Mouse (Mus musculus) forebrain, postnatal 0 days (tissue): ENCODE measurements around the gene Foxn3. TPM values are rescaled to one million over a fixed set of nuclear protein-coding genes. Genes with fewer than 3 reads are reported as not detected.
A peak's percentile ranks its signal among the peaks of the same experiment; 100 is the strongest.
"Not testable (repeated sequence)": the region's sequence is repeated elsewhere in the genome, so short reads cannot be mapped to it uniquely, and the experiment has no call there.

ENCODE experiments used
- ATAC-seq: fragments of 200-750 bp; cut with Nextera tagmentation; 2 replicates; pipeline ENCODE4 v1.8.0; 2017; ENCODE audit warnings: mild to moderate bottlenecking, moderate library complexity
- DNase-seq: peaks from one replicate; pipeline ENCODE4 v3.0.0-alpha.2; 2015
- H3K27ac ChIP-seq: fragments of 300-500 bp; sonication (generic); 2 replicates; pipeline ENCODE4 v1.5.1; 2014; ENCODE audit warnings: low read depth, mild to moderate bottlenecking, antibody characterized with exemption, low read length, moderate library complexity, mixed read lengths
- H3K27me3 ChIP-seq: fragments of 300-500 bp; sonication (generic); 2 replicates; pipeline ENCODE4 v1.6.1; 2014; ENCODE audit warnings: mild to moderate bottlenecking, low read length, mixed read lengths; ENCODE audit not compliant: insufficient read depth
- H3K36me3 ChIP-seq: fragments of 300-500 bp; sonication (generic); 2 replicates; pipeline ENCODE4 v1.6.1; 2014; ENCODE audit warnings: mild to moderate bottlenecking, moderate library complexity; ENCODE audit not compliant: insufficient read depth
- H3K4me1 ChIP-seq: fragments of 300-500 bp; sonication (generic); 2 replicates; pipeline ENCODE4 v1.6.1; 2014; ENCODE audit warnings: antibody characterized with exemption; ENCODE audit not compliant: insufficient read depth
- H3K4me2 ChIP-seq: fragments of 300-500 bp; sonication (generic); 2 replicates; pipeline ENCODE4 v1.6.1; 2014; ENCODE audit warnings: low read depth, mild to moderate bottlenecking, moderate library complexity
- H3K4me3 ChIP-seq: fragments of 300-500 bp; sonication (generic); 2 replicates; pipeline ENCODE4 v1.5.1; 2014; ENCODE audit warnings: low read depth, low read length, mixed read lengths
- H3K9ac ChIP-seq: fragments of 300-500 bp; sonication (generic); 2 replicates; pipeline ENCODE4 v1.6.1; 2014; ENCODE audit warnings: mild to moderate bottlenecking
- H3K9me3 ChIP-seq: fragments of 300-500 bp; sonication (generic); 2 replicates; pipeline ENCODE4 v1.6.1; 2016; ENCODE audit warnings: low read length
- CTCF ChIP-seq: sonication (generic); IDR thresholded peaks from 2 replicates; pipeline ENCODE4 v1.5.1; 2016; ENCODE audit warnings: antibody characterized with exemption, control low read depth, low read depth
- WGBS: fragments of 180-500 bp; shearing (Covaris S2); extraction: QIAGEN DNeasy Blood & Tissue Kit; methylation state at CpG from one replicate; pipeline ENCODE4 v1.1.7; 2014; 5-methylcytosine and 5-hydroxymethylcytosine counted together
- polyA plus RNA-seq: library from polyadenylated mRNA; unstranded; fragments of >200 nt; fragmentation: Nextera tagmentation; extraction: Ambion mirVana; gene quantifications from 2 replicates; pipeline ENCODE4 v1.2.1, GENCODE M21; 2015
- total RNA-seq: library from RNA; depleted of rRNA; stranded (reverse); fragments of >200 nt; gene quantifications from 2 replicates; pipeline ENCODE4 v1.2.3, GENCODE M21; 2014

Gene Foxn3
- total and polyA plus RNA-seq, 2 experiments from 2014 or later, result 32.8 to 61.3 TPM

DNA sequence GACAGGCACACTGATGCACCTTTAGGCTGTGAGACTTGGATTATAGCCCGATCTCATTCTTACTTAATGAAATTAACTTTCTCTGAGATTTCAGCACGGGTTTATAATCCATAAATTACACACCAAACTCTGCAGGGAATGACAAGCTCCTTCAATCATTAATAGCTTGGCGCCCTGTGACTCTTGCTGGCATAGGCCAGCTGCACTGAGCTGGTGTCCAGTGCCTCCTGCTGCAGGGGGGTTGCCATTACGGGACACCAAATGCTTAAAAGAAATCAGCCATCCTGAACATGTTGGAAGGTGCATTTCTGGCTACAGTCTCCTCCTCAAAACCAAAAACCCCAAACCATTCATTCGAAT, 364.3 kb downstream of the Foxn3 start:
- no peak for TF ChIP-seq CTCF
- peaks cover 9% of the 10 kb centered on the region; the same call in 1 of the 2 replicates for H3K36me3 ChIP-seq
- H3K4me3 ChIP-seq, result no peak overlapping the region
- H3K4me2 ChIP-seq, result no peak overlapping the region
- DNase-seq, result no peak
- H3K9ac ChIP-seq, result no peak overlapping the region
- no peaks in the 10 kb centered on the region for H3K27me3 ChIP-seq
- no peak overlapping the region for H3K27ac ChIP-seq
- H3K4me1 ChIP-seq, result no peaks in the 10 kb centered on the region
- WGBS, result 82% methylated on average over 5 of the region's 5 CpGs
- no peak for ATAC-seq
- no peaks in the 10 kb centered on the region for H3K9me3 ChIP-seq

DNA sequence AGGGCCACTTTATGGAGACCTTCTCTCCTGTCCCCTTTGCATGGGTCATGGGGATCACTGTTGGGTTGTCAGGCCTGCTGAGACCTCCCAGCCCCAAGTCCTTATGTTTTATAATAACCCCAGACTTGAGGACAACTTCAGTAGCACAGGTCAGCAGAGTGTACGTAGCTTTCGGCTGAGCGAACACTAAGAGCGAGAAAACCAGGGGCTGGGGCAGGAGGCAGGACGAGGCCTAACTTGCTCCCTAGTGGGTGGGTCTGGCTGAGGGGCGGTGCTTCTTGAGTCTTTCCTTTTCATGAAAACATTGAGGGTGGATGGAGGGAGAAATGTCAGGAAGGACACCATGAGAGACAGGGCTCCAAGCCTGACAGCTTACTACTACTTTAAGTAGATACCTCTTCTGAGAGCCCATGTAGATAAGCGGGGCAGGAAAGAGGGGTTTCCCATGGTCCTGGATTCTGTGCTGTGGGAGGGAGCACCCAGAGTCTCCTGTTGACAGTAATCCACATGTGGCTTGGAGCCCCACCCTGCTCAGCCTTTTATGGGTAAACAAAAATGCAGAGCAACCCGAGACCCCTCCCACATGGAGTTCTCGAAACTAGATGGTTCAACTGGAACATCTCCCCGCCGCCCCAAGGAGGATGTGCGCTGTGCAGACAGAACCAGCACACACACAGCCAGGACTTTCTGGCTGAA, 364.8 kb downstream of the Foxn3 start:
- WGBS, result 87% methylated on average over 12 of the region's 12 CpGs
- H3K4me2 ChIP-seq, result no peak overlapping the region
- H3K27me3 ChIP-seq, result no peaks in the 10 kb centered on the region
- no peaks in the 10 kb centered on the region for H3K9me3 ChIP-seq
- H3K36me3 ChIP-seq, result peaks cover 9% of the 10 kb centered on the region; the same call in 1 of the 2 replicates
- no peaks in the 10 kb centered on the region for H3K4me1 ChIP-seq
- H3K4me3 ChIP-seq, result no peak overlapping the region
- TF ChIP-seq CTCF, result no peak
- ATAC-seq (no peak), DNase-seq (no peak)
- H3K9ac ChIP-seq, result no peak overlapping the region
- no peak overlapping the region for H3K27ac ChIP-seq

DNA sequence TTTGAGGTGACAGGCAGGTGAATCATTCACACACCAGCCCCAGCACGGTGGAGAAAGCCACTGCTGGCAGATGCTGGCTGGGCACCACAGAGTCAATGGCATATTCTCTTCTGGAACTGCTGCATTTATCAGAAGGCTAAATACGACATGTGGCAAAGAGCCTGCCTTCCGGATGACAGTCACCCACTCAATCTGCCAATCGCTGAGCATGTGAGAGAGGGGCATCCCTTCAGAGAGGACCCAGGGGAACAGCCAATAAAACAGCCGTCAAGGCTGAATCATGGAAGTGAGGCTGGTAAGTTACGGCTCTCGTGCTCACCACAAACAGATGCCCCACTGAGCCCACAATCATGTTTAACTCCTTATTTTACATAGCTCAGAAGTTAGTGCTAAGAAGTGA, 366.4 kb downstream of the Foxn3 start:
- H3K4me3 ChIP-seq, result no peak overlapping the region
- DNase-seq (no peak), ATAC-seq (peak; percentile 50)
- TF ChIP-seq CTCF, result no peak
- H3K36me3 ChIP-seq, result peaks cover 9% of the 10 kb centered on the region; the same call in 1 of the 2 replicates
- H3K9ac ChIP-seq, result no peak overlapping the region
- no peak overlapping the region for H3K27ac ChIP-seq
- WGBS, result 62% methylated on average over 7 of the region's 7 CpGs
- H3K4me2 ChIP-seq, result no peak overlapping the region
- H3K4me1 ChIP-seq, result no peaks in the 10 kb centered on the region
- H3K9me3 ChIP-seq, result no peaks in the 10 kb centered on the region
- no peaks in the 10 kb centered on the region for H3K27me3 ChIP-seq

DNA sequence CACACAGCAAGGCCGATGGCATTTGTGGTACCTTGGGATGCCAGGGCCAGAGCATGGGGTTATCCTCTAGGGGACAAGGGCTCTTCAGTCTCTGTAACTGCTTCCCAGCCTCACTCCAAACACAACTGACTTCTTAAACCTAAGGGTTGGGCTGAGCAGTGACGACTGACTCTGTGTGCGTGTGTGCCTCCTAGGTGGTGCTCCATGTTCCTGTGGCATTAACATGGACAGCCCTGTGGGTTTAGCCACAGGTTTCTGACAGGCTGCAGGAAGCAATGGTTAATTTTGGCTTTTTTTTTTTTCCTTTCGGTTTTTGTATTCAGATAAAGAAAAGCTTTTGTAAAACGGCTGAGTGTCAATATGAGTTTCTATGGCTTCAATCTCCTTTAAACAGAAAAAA, 367.7 kb downstream of the Foxn3 start:
- no peak for TF ChIP-seq CTCF
- 72% methylated on average over 5 of the region's 5 CpGs for WGBS
- H3K27me3 ChIP-seq, result no peaks in the 10 kb centered on the region
- DNase-seq, result no peak
- H3K9ac ChIP-seq, result no peak overlapping the region
- H3K4me2 ChIP-seq, result no peak overlapping the region
- no peaks in the 10 kb centered on the region for H3K4me1 ChIP-seq
- no peak overlapping the region for H3K27ac ChIP-seq
- no peak for ATAC-seq
- H3K9me3 ChIP-seq, result no peaks in the 10 kb centered on the region
- H3K4me3 ChIP-seq, result no peak overlapping the region
- peaks cover 9% of the 10 kb centered on the region; the same call in 1 of the 2 replicates for H3K36me3 ChIP-seq

DNA sequence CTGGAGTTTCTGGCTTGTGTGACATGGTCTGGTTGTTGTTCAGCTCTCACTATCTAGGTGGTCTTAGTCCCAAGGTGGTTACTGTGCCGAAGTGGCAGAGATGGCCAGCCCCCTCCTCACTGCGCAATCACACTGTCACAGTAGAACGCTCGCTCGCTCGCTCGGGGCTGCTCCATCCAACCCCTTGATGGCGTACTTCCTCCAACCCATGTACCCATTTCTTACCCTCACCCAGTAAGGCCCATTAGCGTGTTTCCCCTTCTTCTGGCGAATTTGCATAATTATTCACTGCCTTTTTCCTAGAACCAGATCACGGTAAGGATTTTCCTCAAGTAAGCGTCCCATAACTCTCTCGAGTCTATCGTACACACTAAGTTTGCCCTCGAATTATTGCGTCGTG, 369.3 kb downstream of the Foxn3 start:
- not testable (repeated sequence) for H3K4me2 ChIP-seq, H3K9ac ChIP-seq, H3K4me3 ChIP-seq, H3K4me1 ChIP-seq, H3K27me3 ChIP-seq, H3K9me3 ChIP-seq, H3K36me3 ChIP-seq, H3K27ac ChIP-seq, DNase-seq, ATAC-seq
- whole genome bisulfite sequencing, result 92% methylated on average over 17 of the region's 17 CpGs

DNA sequence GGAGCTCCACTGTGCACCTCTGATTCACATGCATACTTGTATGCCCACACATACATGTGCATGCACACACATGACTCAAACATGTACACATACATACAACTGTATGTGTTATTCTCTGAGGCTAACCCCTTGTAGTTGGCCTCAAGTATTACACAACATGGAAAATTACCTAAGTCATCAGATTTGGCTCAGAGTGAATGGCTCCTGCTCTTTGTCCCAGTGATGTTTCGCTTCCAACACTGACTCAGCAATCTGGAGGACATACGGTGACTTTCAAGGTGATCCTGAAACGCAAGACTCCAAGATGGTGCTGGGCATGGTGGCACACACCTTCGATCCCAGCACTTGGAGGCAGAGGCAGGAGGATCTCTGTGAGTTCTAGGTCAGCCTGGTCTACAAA, 375.7 kb downstream of the Foxn3 start:
- WGBS, result 98% methylated on average over 4 of the region's 4 CpGs
- no peaks in the 10 kb centered on the region for H3K36me3 ChIP-seq
- H3K27me3 ChIP-seq, result no peaks in the 10 kb centered on the region
- ATAC-seq (no peak), DNase-seq (no peak)
- peaks cover 6% of the 10 kb centered on the region; the same call in 1 of the 2 replicates for H3K4me1 ChIP-seq
- no peak overlapping the region for H3K27ac ChIP-seq
- no peak for TF ChIP-seq CTCF
- no peak overlapping the region for H3K4me2 ChIP-seq
- H3K9me3 ChIP-seq, result no peaks in the 10 kb centered on the region
- H3K9ac ChIP-seq, result no peak overlapping the region
- no peak overlapping the region for H3K4me3 ChIP-seq

DNA sequence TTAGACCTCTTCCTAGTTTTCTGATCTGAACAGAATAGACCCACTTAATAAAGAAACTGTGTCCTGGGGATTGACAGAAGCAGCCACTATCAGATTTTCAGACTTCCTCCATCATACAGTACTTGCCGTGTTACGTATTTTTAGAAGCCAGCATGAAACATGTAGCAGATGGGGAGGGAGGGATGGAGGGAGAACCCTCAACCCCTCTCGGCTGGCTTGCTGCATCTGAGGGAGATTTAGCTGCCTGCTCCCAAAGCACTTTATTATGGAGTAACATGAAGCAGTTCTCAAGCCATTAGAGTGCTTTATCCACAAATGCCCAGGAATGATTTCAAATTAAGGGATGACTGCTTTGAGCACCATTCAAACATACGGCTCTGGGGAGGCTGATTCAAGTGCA, 377.1 kb downstream of the Foxn3 start:
- 28% methylated on average over 4 of the region's 4 CpGs for WGBS
- Histone ChIP-seq H3K9ac (no peak overlapping the region), H3K36me3 (no peaks in the 10 kb centered on the region), H3K27ac (peak overlapping the region; percentile 40; the same call in 1 of the 2 replicates), H3K4me3 (no peak overlapping the region), H3K4me1 (peaks cover 6% of the 10 kb centered on the region; the same call in 1 of the 2 replicates), H3K4me2 (no peak overlapping the region), H3K9me3 (no peaks in the 10 kb centered on the region), H3K27me3 (no peaks in the 10 kb centered on the region)
- TF ChIP-seq CTCF, result no peak
- DNase-seq, result no peak
- ATAC-seq, result 0 out of 2 replicates have a peak, but pooled peaks have one; percentile 30
